Mouse (Mus musculus): ENCODE data around the gene Gnb2. TPM values are rescaled to one million over a fixed set of nuclear protein-coding genes. Genes with fewer than 3 reads are reported as not detected.

Gnb2 gene
- polyA plus RNA-seq (2016; fragmentation: Nextera tagmentation; extraction: Ambion mirVana) = 287 and 294 TPM in 2 replicates

DNA sequence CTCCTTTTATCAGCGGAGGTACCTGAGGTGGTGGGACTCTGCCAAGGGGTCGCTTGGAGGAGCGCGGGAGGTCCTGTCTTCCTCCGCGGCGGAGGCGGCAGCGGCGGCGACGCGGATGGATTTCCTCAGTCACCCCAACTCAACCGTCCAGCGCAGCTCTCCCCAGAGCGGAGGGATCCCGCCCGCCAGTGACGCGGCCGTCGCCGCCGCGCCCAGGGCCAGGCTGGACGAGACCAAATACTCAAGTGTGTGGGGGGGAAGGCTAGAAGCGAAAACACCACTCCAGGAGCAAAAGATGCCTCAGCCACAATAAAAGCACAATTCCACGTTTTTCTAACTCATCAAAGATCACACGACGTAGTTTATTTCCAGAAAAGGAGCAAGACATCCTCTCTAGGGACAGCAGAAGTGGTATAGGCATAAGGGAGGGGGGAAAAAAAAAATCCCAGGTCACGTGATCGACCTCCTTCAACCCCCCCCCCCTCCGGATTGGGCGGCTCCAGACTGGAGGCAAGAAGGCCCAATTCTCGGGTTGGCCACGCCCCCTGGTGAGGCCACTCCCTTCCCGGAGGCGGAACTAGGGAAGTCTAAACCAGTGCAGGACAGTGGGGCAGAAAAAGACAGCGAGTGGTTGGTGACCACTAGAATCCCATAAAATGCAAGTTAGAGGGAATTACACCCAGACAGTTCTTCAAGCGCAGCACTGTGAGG, at the start of gene Gnb2, which contains the start of gene Epo:
Gnb2 (minus strand) TSS at position 394 of the 711 bp plus-strand sequence.
Epo (minus strand) TSS at position 126 of the 711 bp plus-strand sequence.
- Histone ChIP-seq H3K4me3 (peak within 1 kb of the TSS; percentile 88), H3K27me3 (ENCODE audit: insufficient read depth, poor library complexity, severe bottlenecking) (no peaks in the 10 kb centered on the region), H3K9me3 (no peaks in the 10 kb centered on the region), H3K4me1 (peaks cover 40% of the 10 kb centered on the region), H3K27ac (peak within 1 kb of the TSS; percentile 95), H3K36me3 (peaks cover 19% of the 10 kb centered on the region)
- peak; percentile 98 for DNase-seq (ENCODE audit: low spot score)
- WGBS = under 1% methylated on average over 40 of the region's 40 CpGs

DNA sequence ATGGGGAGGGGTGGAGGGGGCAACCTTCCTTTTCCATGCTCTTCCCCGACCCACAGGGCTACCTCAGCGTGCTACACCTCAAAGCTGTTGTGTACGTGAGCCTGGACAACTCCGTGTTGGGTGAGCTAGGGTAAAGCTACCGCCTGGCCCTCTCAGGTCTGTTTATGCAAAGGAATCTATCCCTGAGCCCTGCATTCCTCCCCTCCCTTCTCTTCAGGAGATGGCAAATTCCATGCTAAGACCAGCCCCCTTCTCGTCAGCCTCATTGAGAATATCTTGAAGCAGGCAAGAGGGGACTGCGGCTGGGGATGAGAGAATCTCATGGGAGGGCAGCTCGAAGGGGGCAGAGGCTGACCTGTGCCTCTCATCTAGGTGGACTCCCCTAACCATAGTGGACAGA, 49.4 kb upstream of the Gnb2 start:
- H3K4me1 ChIP-seq = peaks cover 16% of the 10 kb centered on the region
- no peak for DNase-seq (ENCODE audit: low spot score)
- no peaks in the 10 kb centered on the region for H3K9me3 ChIP-seq
- peaks cover 32% of the 10 kb centered on the region for H3K27me3 ChIP-seq (ENCODE audit: insufficient read depth, poor library complexity, severe bottlenecking)
- WGBS = 26% methylated on average over 8 of the region's 8 CpGs
- peak overlapping the region; percentile 50; the same call in 1 of the 2 replicates for H3K4me3 ChIP-seq
- H3K36me3 ChIP-seq = no peaks in the 10 kb centered on the region
- no peak overlapping the region for H3K27ac ChIP-seq

DNA sequence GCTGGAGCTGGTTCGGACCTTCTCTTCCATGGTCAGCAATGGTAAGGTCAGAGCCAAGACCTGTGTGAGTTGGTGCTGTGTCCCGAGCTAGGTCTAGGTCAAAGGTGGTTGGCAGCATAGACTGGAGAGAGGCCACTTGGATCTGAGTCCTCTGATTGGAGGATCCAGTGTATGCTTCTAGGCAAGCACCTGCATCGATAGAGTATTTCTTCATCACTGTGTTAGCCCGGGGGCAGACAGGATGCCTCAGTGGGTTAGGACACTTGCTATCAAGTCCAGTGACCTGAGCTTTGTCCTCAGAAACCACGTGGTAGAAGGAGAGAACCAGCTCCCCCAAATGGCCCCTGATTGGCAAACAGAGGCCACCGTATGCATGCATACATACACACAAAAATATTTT, 46.9 kb upstream of the Gnb2 start:
- Histone ChIP-seq H3K27me3 (ENCODE audit: insufficient read depth, poor library complexity, severe bottlenecking) (peaks cover 41% of the 10 kb centered on the region), H3K4me3 (no peak overlapping the region)
- WGBS = 76% methylated on average over 6 of the region's 6 CpGs

GRCm38 (mm10) chr5:137574470-137574901, 41.2 kb upstream of the Gnb2 start:
- no peak for DNase-seq (ENCODE audit: low spot score)
- H3K9me3 ChIP-seq = no peaks in the 10 kb centered on the region
- peaks cover 46% of the 10 kb centered on the region for H3K27me3 ChIP-seq (ENCODE audit: insufficient read depth, poor library complexity, severe bottlenecking)
- WGBS = 3% methylated on average over 27 of the region's 27 CpGs
- no peaks in the 10 kb centered on the region for H3K36me3 ChIP-seq
- H3K4me1 ChIP-seq = peaks cover 13% of the 10 kb centered on the region
- peak overlapping the region; percentile 52 for H3K4me3 ChIP-seq
- H3K27ac ChIP-seq = peak overlapping the region; percentile 42

More for the DNA sequence above, 46.9 kb upstream of the Gnb2 start:
- Histone ChIP-seq H3K4me1 (peaks cover 16% of the 10 kb centered on the region), H3K9me3 (no peaks in the 10 kb centered on the region), H3K27ac (no peak overlapping the region), H3K36me3 (no peaks in the 10 kb centered on the region)
- DNase-seq (ENCODE audit: low spot score) = no peak

DNA sequence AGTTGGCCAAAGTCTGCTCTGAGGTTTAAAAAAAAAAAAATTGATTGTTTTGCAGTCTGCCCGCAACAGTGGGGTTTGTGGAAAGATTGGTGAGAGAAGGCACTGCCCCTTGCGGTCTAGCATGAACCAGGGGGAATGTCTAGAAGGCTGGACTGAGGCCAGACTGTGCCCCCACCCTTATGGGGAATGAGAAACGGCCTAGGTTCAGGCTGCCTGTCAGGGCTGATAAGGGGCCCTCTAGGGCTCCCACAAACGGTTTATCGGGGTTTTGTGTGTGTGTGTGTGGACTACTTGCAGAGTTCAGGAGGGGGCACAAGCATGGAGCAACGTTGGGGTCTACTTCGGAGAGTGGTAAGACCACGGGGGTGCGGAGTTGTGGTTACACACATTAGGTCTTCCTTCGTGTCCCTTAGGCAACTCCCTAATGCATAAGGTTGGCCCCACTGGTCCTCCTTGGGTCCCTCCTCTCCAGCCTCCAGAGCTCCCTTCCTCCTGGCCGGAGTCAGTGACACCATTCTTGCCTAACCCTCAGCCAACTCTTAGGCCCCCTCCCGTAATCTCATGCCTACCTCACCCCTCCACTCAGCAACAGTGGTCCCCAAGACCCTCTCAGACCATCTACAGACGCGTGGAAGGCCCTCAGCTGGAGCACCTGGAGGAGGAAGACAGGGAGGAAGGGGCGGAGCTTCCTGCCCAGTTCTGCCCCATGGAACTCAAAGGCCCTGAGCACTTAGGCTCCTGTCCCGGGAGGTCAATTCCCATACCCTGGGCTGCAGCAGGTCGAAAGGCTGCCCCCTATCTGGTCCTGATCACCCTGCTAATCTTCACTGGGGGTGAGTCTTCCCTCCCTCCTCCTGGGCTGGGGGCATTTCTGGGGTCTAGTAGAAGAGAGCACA, 37.6 kb upstream of the Gnb2 start:
- Histone ChIP-seq H3K27ac (peak overlapping the region; percentile 54; the same call in 1 of the 2 replicates), H3K36me3 (no peaks in the 10 kb centered on the region), H3K4me1 (peaks cover 17% of the 10 kb centered on the region), H3K9me3 (no peaks in the 10 kb centered on the region), H3K27me3 (ENCODE audit: insufficient read depth, poor library complexity, severe bottlenecking) (peaks cover 53% of the 10 kb centered on the region), H3K4me3 (0 out of 2 replicates have a peak overlapping the region, but pooled peaks have one; percentile 27)
- WGBS = 72% methylated on average over 17 of the region's 17 CpGs
- DNase-seq (ENCODE audit: low spot score) = peak; percentile 89

- Histone ChIP-seq H3K36me3 (no peaks in the 10 kb centered on the region), H3K27ac (peak overlapping the region; percentile 53; the same call in 1 of the 2 replicates), H3K4me3 (peak overlapping the region; percentile 27; the same call in 1 of the 2 replicates), H3K27me3 (ENCODE audit: insufficient read depth, poor library complexity, severe bottlenecking) (peaks cover 55% of the 10 kb centered on the region), H3K4me1 (peaks cover 17% of the 10 kb centered on the region), H3K9me3 (no peaks in the 10 kb centered on the region)
- peak; percentile 69 for DNase-seq (ENCODE audit: low spot score)
- 40% methylated on average over 7 of the region's 7 CpGs for WGBS
These were observed 36.9 kb upstream of the Gnb2 start for GRCm38 (mm10) chr5:137570181-137570580.

DNA sequence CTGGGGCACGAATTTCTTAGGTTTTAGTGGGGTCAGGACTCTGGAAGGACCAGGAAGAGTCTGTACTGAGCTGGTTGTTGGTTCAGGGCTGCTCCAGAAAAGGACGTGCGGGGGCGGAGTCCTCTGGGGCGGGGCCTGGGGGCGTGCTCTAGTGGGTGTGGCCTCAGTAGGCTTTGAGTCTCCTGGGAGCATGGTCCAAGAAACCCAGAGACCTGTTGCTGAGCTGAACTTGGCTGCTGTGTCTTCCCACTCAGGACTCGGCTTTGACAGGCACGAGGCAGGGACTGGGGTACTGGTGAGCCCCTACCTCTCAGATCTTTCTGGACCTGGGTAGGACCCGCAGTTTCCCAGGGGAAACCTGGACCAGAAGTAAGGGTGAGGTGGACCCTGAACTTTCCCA, 36.4 kb upstream of the Gnb2 start, which contains the start of gene Tfr2:
Tfr2 (plus strand) TSS at position 176 of the 400 bp plus-strand sequence.
- 26% methylated on average over 9 of the region's 9 CpGs for WGBS
- no peaks in the 10 kb centered on the region for H3K9me3 ChIP-seq
- DNase-seq (ENCODE audit: low spot score) = peak; percentile 93
- no peaks in the 10 kb centered on the region for H3K36me3 ChIP-seq
- peak within 1 kb of the TSS; percentile 54 for H3K27ac ChIP-seq
- H3K4me1 ChIP-seq = peaks cover 14% of the 10 kb centered on the region
- peaks cover 50% of the 10 kb centered on the region for H3K27me3 ChIP-seq (ENCODE audit: insufficient read depth, poor library complexity, severe bottlenecking)
- H3K4me3 ChIP-seq = peak within 1 kb of the TSS; percentile 27; the same call in 1 of the 2 replicates

GRCm38 (mm10) chr5:137569031-137569430, 35.7 kb upstream of the Gnb2 start:
- Histone ChIP-seq H3K4me1 (peaks cover 8% of the 10 kb centered on the region; the same call in 1 of the 2 replicates), H3K27me3 (ENCODE audit: insufficient read depth, poor library complexity, severe bottlenecking) (peaks cover 43% of the 10 kb centered on the region; the same call in 1 of the 2 replicates), H3K36me3 (no peaks in the 10 kb centered on the region), H3K27ac (no peak overlapping the region), H3K4me3 (no peak overlapping the region), H3K9me3 (no peaks in the 10 kb centered on the region)
- peak; percentile 52 for DNase-seq (ENCODE audit: low spot score)
- WGBS = 68% methylated on average over 12 of the region's 12 CpGs

DNA sequence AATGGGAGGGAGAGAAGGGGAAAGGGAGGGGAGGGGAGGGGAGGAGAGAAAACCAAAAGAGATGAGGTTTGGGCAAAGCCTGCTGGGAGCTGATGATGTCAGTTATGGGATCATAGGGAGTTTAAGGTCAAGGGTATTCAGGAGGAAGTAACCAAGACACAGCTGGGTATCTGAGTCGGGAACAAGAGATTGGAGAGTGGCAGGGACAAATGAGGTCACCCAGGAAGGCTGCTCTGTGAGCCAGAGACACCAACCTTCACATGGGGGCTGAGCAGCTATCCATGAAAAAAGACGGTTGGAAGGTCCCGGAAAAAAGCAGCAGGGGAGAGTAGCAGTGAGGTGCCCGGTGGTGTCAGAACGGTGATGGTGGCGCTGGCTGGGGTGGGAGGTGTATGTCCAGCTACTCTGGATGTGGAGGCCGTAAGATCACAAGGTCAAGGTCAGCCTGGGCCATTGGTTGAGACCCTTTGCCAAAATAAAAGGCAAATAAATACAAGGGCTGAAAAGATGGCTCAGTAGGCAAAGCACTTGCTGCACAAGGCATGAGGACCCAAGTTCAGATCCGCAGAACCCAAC, 35.0 kb upstream of the Gnb2 start:
- Histone ChIP-seq H3K9me3 (no peaks in the 10 kb centered on the region), H3K4me1 (peaks cover 8% of the 10 kb centered on the region; the same call in 1 of the 2 replicates), H3K27me3 (ENCODE audit: insufficient read depth, poor library complexity, severe bottlenecking) (peaks cover 37% of the 10 kb centered on the region; the same call in 1 of the 2 replicates), H3K27ac (no peak overlapping the region), H3K36me3 (no peaks in the 10 kb centered on the region), H3K4me3 (no peak overlapping the region)
- 80% methylated on average over 8 of the region's 8 CpGs for WGBS
- DNase-seq (ENCODE audit: low spot score) = peak; percentile 69

DNA sequence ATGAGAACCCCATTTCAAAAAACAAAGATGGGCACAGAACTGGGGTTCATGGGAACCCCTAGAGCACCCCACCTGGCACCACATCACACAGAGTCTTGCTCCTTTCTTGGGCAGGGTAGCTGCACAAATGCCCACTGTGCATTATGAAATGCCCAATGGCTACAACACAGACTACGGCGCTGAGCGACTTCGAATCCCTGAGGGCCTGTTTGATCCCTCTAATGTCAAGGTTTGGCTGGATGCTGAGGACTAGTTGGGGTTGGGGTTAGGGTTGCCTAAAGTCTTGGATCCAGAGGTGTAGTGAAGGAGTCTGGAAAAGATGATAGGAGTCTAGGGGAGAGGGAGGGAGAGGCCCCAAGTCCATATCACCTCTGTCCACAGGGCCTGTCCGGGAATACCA, 33.1 kb upstream of the Gnb2 start:
- H3K4me3 ChIP-seq = no peak overlapping the region
- peaks cover 26% of the 10 kb centered on the region; the same call in 1 of the 2 replicates for H3K27me3 ChIP-seq (ENCODE audit: insufficient read depth, poor library complexity, severe bottlenecking)
- no peak overlapping the region for H3K27ac ChIP-seq
- H3K4me1 ChIP-seq = peaks cover 8% of the 10 kb centered on the region; the same call in 1 of the 2 replicates
- peak; percentile 38 for DNase-seq (ENCODE audit: low spot score)
- 89% methylated on average over 5 of the region's 5 CpGs for WGBS
- no peaks in the 10 kb centered on the region for H3K9me3 ChIP-seq
- H3K36me3 ChIP-seq = no peaks in the 10 kb centered on the region

DNA sequence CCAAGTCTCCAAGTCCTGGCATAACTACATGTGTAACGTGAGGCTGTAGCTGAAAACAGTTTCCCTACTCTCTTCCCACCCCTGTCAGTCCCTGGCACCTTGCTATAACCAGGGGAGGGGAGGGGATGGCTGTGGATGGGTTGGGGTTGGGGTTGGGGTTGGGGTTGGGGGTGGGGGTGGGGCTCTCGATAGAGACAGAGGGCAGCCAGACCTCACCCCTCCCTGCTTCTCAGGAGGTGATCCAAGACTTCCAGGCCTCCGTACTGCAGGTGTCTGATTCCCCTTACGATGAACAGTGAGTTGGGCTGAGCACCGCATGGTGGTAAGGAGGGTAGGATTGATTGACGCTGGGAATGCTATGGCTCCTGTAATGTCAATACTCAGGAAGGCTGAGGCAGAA, 32.4 kb upstream of the Gnb2 start:
- H3K9me3 ChIP-seq = no peaks in the 10 kb centered on the region
- H3K27me3 ChIP-seq (ENCODE audit: insufficient read depth, poor library complexity, severe bottlenecking) = peaks cover 22% of the 10 kb centered on the region; the same call in 1 of the 2 replicates
- H3K4me1 ChIP-seq = peaks cover 8% of the 10 kb centered on the region; the same call in 1 of the 2 replicates
- DNase-seq (ENCODE audit: low spot score) = peak; percentile 65
- H3K27ac ChIP-seq = no peak overlapping the region
- H3K4me3 ChIP-seq = no peak overlapping the region
- H3K36me3 ChIP-seq = no peaks in the 10 kb centered on the region
- 67% methylated on average over 6 of the region's 6 CpGs for WGBS

- H3K4me1 ChIP-seq = no peaks in the 10 kb centered on the region
- no peaks in the 10 kb centered on the region for H3K9me3 ChIP-seq
- WGBS = 54% methylated on average over 10 of the region's 10 CpGs
- peaks cover 18% of the 10 kb centered on the region; the same call in 1 of the 2 replicates for H3K27me3 ChIP-seq (ENCODE audit: insufficient read depth, poor library complexity, severe bottlenecking)
- no peak overlapping the region for H3K27ac ChIP-seq
- no peak for DNase-seq (ENCODE audit: low spot score)
- H3K36me3 ChIP-seq = no peaks in the 10 kb centered on the region
- H3K4me3 ChIP-seq = no peak overlapping the region
These were observed 29.7 kb upstream of the Gnb2 start for GRCm38 (mm10) chr5:137562965-137563364.

All from heart, embryonic 10.5 days (tissue).